Mouse (Mus musculus) heart, embryonic 10.5 days (tissue): ENCODE measurements around the gene Slc4a11. TPM values are rescaled to one million over a fixed set of nuclear protein-coding genes. Genes with fewer than 3 reads are reported as not detected.
"Not testable (repeated sequence)": the region's sequence is repeated elsewhere in the genome, so short reads cannot be mapped to it uniquely, and the experiment has no call there.

Experiments
- DNase-seq: peaks from one replicate; pipeline ENCODE4 v3.0.0-alpha.2; 2017; ENCODE audit warnings: low spot score
- H3K27ac ChIP-seq: fragments of 300-500 bp; sonication (generic); 2 replicates; pipeline ENCODE4 v1.5.1; 2016; ENCODE audit warnings: mild to moderate bottlenecking
- H3K27me3 ChIP-seq: fragments of 300-500 bp; sonication (generic); 2 replicates; pipeline ENCODE4 v1.6.1; 2016; ENCODE audit warnings: mild to moderate bottlenecking; ENCODE audit not compliant: poor library complexity, insufficient read depth, severe bottlenecking
- H3K36me3 ChIP-seq: fragments of 300-500 bp; sonication (generic); 2 replicates; pipeline ENCODE4 v1.6.1; 2016; ENCODE audit warnings: mild to moderate bottlenecking, moderate library complexity
- H3K4me1 ChIP-seq: fragments of 300-500 bp; sonication (generic); 2 replicates; pipeline ENCODE4 v1.6.1; 2016; ENCODE audit warnings: mild to moderate bottlenecking
- H3K4me3 ChIP-seq: fragments of 300-500 bp; sonication (generic); 2 replicates; pipeline ENCODE4 v1.5.1; 2016; ENCODE audit warnings: mild to moderate bottlenecking, moderate library complexity
- H3K9me3 ChIP-seq: fragments of 300-500 bp; sonication (generic); 2 replicates; pipeline ENCODE4 v1.6.1; 2016; ENCODE audit warnings: mild to moderate bottlenecking, moderate library complexity
- WGBS: fragments of 180-500 bp; shearing (Covaris S2); methylation state at CpG from one replicate; pipeline ENCODE4 v1.1.7; 2016; 5-methylcytosine and 5-hydroxymethylcytosine counted together
- polyA plus RNA-seq: library from polyadenylated mRNA; unstranded; fragments of >200 nt; fragmentation: Nextera tagmentation; extraction: Ambion mirVana; gene quantifications from 2 replicates; pipeline ENCODE4 v1.2.1, GENCODE M21; 2016

Slc4a11 gene
- polyA plus RNA-seq, 1 experiment from 2014 or later = 0.09 TPM

DNA sequence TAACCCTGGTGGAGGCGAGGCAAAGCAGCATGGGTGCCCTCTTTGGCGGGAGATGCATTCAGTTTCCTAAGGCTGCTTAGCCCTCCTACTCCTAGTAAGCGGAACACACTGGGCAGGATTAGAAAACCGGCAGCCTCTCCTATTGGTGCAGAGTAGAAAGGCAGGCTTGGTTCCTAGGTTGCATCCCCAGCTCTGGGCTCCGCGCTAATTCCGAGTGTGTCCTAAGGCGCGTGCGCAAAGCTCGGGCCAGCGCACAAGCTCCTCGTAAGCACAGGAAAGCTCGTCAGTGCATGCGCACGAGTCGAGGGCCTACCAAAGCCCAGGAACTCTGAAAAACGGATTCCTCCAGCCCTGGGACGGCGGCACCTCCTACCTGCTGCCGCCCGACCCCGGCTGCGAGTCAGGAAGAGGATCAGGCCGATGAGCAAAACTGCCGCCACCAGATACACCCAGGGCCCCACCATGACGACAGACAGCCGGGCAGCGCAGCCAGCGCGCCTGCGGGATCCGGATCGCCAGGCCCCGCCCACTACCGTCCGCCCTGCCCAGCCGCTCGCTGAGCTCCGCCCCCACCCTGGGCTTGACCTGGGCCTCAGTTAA is 33.1 kb downstream of the Slc4a11 start, which contains the start of gene Ddrgk1:
Ddrgk1 (minus strand) TSS at position 558 of the 600 bp plus-strand sequence.
- Histone ChIP-seq H3K27ac (peak within 1 kb of the TSS; percentile 99), H3K36me3 (peaks cover 34% of the 10 kb centered on the region), H3K27me3 (no peaks in the 10 kb centered on the region), H3K9me3 (no peaks in the 10 kb centered on the region), H3K4me3 (peak within 1 kb of the TSS; percentile 73), H3K4me1 (peaks cover 27% of the 10 kb centered on the region)
- peak; percentile 97 for DNase-seq
- under 1% methylated on average over 40 of the region's 40 CpGs for WGBS

DNA sequence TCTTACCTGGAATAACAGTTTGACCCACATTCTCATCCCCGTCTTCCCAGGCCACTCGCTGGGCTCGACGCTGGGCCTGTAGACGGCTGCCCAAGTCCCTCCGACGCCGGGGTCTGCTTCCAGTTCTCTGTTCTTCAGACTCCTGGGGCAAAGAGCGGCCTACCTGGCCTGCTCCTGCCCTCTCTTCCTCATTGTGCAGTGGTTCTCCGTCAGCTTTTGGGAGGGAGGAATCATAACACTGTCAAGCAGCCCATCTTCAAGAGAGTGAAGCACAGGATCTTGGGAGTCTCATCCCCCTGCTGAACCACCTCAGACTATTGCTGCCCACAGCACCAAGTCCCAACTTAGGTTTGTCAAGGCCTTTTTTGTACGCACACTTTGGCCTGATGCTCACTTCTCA is 34.0 kb downstream of the Slc4a11 start:
- Histone ChIP-seq H3K4me3 (peak overlapping the region; percentile 73), H3K4me1 (peaks cover 24% of the 10 kb centered on the region), H3K27me3 (no peaks in the 10 kb centered on the region), H3K9me3 (no peaks in the 10 kb centered on the region), H3K36me3 (peaks cover 43% of the 10 kb centered on the region), H3K27ac (0 out of 2 replicates have a peak overlapping the region, but pooled peaks have one; percentile 99)
- WGBS = 91% methylated on average over 11 of the region's 11 CpGs
- DNase-seq = no peak

GRCm38 (mm10) chr2:130658530-130658929 is 38.8 kb downstream of the Slc4a11 start:
- H3K27me3 ChIP-seq = no peaks in the 10 kb centered on the region
- H3K4me3 ChIP-seq = no peak overlapping the region
- no peaks in the 10 kb centered on the region for H3K9me3 ChIP-seq
- H3K4me1 ChIP-seq = peaks cover 11% of the 10 kb centered on the region
- peaks cover 89% of the 10 kb centered on the region for H3K36me3 ChIP-seq
- DNase-seq = no peak
- no peak overlapping the region for H3K27ac ChIP-seq
- WGBS = 94% methylated on average over 10 of the region's 10 CpGs

GRCm38 (mm10) chr2:130657541-130657940 is 39.8 kb downstream of the Slc4a11 start:
- Histone ChIP-seq H3K27me3 (no peaks in the 10 kb centered on the region), H3K4me1 (peaks cover under 1% of the 10 kb centered on the region; the same call in 1 of the 2 replicates), H3K4me3 (no peak overlapping the region), H3K9me3 (no peaks in the 10 kb centered on the region), H3K27ac (no peak overlapping the region), H3K36me3 (peaks cover 97% of the 10 kb centered on the region)
- no peak for DNase-seq
- WGBS = 84% methylated on average over 6 of the region's 6 CpGs

- WGBS = 87% methylated on average over 9 of the region's 9 CpGs
- Histone ChIP-seq H3K4me1 (no peaks in the 10 kb centered on the region), H3K27me3 (no peaks in the 10 kb centered on the region), H3K9me3 (no peaks in the 10 kb centered on the region), H3K4me3 (no peak overlapping the region), H3K27ac (peak overlapping the region; percentile 47; the same call in 1 of the 2 replicates), H3K36me3 (peaks cover 92% of the 10 kb centered on the region)
- no peak for DNase-seq
Observed at GRCm38 (mm10) chr2:130656536-130656935, 40.8 kb downstream of the Slc4a11 start.

GRCm38 (mm10) chr2:130655660-130656339 is 41.5 kb downstream of the Slc4a11 start:
- Histone ChIP-seq H3K9me3 (no peaks in the 10 kb centered on the region), H3K4me1 (no peaks in the 10 kb centered on the region), H3K27ac (peak overlapping the region; percentile 47; the same call in 1 of the 2 replicates), H3K36me3 (peaks cover 90% of the 10 kb centered on the region), H3K27me3 (no peaks in the 10 kb centered on the region), H3K4me3 (no peak overlapping the region)
- no peak for DNase-seq
- 81% methylated on average over 6 of the region's 6 CpGs for WGBS

- no peak for DNase-seq
- peaks cover 85% of the 10 kb centered on the region for H3K36me3 ChIP-seq
- 83% methylated on average over 1 of the region's 1 CpGs for WGBS
Observed at GRCm38 (mm10) chr2:130653760-130654159, 43.6 kb downstream of the Slc4a11 start.

GRCm38 (mm10) chr2:130653303-130653702 is 44.0 kb downstream of the Slc4a11 start:
- WGBS = 89% methylated on average over 2 of the region's 2 CpGs
- H3K4me3 ChIP-seq = no peak overlapping the region
- DNase-seq = no peak
- no peaks in the 10 kb centered on the region for H3K27me3 ChIP-seq
- peaks cover 81% of the 10 kb centered on the region for H3K36me3 ChIP-seq
- no peaks in the 10 kb centered on the region for H3K9me3 ChIP-seq
- no peak overlapping the region for H3K27ac ChIP-seq
- no peaks in the 10 kb centered on the region for H3K4me1 ChIP-seq

More at GRCm38 (mm10) chr2:130653760-130654159, 43.6 kb downstream of the Slc4a11 start:
- Histone ChIP-seq H3K4me3 (no peak overlapping the region), H3K4me1 (no peaks in the 10 kb centered on the region), H3K27me3 (no peaks in the 10 kb centered on the region), H3K9me3 (no peaks in the 10 kb centered on the region), H3K27ac (no peak overlapping the region)

- DNase-seq, H3K9me3 ChIP-seq, H3K27me3 ChIP-seq, H3K4me1 ChIP-seq, H3K27ac ChIP-seq, H3K4me3 ChIP-seq: not testable (repeated sequence)
- WGBS = 75% methylated on average over 6 of the region's 6 CpGs
- peaks cover 46% of the 10 kb centered on the region for H3K36me3 ChIP-seq
Observed at GRCm38 (mm10) chr2:130649028-130649427, 48.3 kb downstream of the Slc4a11 start.

DNA sequence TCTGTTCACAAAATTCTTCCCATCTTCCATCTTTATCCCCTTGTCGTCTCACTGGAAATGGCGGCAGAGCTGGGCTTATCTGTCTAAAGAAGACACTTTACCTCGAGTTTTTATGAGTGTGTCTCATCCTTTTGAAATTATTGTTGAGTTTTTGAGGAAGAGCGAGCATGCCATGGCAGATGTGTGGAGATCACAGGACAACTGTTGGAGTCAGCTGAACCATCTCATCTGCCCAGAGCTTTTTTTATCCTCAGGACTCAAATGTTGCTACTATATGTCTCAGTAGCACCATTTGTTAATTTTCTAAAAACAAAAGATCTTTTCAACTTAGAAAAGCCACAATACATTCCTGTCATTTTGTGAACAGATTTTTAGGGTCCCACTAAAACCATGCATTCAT is 52.1 kb downstream of the Slc4a11 start:
- Histone ChIP-seq H3K4me3 (no peak overlapping the region), H3K27me3 (peaks cover 20% of the 10 kb centered on the region), H3K36me3 (peaks cover 16% of the 10 kb centered on the region; the same call in 1 of the 2 replicates), H3K27ac (no peak overlapping the region), H3K9me3 (no peaks in the 10 kb centered on the region), H3K4me1 (peaks cover 14% of the 10 kb centered on the region)
- WGBS = 82% methylated on average over 4 of the region's 4 CpGs
- no peak for DNase-seq

DNA sequence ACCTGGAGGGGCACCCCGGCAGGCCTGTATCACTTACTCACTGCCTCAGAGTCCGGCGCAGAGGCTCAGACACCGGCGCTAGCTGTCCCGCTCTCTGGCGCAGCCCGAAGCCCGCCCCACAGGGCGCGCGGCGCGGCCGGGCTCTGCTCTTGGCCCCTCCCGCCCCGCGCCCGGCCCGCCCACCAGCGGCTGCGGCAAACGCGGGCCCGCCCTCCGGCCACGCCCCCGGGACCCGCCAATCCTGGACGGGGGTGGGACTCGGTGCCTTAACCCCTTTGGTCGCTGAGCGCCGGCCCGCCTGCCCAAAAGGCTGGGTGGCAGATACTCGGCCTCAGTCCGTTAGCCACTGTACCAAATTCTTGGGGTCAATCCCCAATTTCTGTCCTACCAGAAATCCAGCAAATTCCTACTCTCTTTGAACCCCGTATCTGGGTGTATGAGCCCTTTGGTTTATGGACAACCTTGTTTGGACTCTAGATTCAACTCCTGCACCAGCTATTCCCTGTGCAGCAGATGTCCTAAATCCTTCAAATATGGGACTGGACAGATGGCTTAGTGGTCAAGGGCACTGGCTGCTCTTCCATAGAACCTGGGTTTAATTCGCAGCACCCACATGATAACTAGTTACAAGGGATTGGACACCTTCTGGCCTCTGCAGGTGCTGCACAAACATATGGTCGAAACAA is 54.5 kb downstream of the Slc4a11 start, which contains the start of gene Lzts3:
Lzts3 (minus strand) TSS at position 120 of the 686 bp plus-strand sequence.
- H3K4me3 ChIP-seq = peak within 1 kb of the TSS; percentile 77
- H3K4me1 ChIP-seq = peaks cover 14% of the 10 kb centered on the region
- peak within 1 kb of the TSS; percentile 84 for H3K27ac ChIP-seq
- H3K27me3 ChIP-seq = peaks cover 43% of the 10 kb centered on the region
- H3K9me3 ChIP-seq = no peaks in the 10 kb centered on the region
- peak; percentile 95 for DNase-seq
- H3K36me3 ChIP-seq = peaks cover 6% of the 10 kb centered on the region; the same call in 1 of the 2 replicates
- WGBS = 3% methylated on average over 40 of the region's 40 CpGs

DNA sequence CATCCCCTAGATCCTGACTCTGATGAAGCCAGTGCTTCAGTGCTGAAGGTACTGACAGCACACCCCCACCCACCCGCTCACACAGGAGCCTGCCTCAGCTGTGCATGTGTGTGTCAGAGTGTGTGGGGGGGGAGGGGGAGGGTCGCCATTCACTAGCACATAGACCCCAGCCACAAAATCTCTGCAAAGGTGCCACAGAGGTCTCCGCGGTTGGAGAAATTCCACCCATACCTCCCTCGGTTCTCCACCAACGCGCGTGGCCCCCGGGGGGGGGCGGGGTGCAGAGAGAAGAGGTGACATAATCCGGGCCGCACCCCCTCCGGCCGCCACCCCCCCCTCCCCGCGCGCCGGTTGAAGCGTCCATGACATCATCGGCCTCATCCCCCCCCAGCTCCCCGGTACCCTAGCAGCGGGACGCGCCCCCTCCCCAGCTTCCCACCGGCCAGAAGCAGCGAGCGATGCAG is 55.1 kb downstream of the Slc4a11 start:
- no peaks in the 10 kb centered on the region for H3K9me3 ChIP-seq
- peaks cover 6% of the 10 kb centered on the region; the same call in 1 of the 2 replicates for H3K36me3 ChIP-seq
- H3K4me1 ChIP-seq = peaks cover 14% of the 10 kb centered on the region
- DNase-seq = no peak
- WGBS = under 1% methylated on average over 27 of the region's 27 CpGs
- peaks cover 49% of the 10 kb centered on the region for H3K27me3 ChIP-seq
- H3K4me3 ChIP-seq = peak overlapping the region; percentile 77
- peak overlapping the region; percentile 84 for H3K27ac ChIP-seq
